In the genomic region with DNA sequence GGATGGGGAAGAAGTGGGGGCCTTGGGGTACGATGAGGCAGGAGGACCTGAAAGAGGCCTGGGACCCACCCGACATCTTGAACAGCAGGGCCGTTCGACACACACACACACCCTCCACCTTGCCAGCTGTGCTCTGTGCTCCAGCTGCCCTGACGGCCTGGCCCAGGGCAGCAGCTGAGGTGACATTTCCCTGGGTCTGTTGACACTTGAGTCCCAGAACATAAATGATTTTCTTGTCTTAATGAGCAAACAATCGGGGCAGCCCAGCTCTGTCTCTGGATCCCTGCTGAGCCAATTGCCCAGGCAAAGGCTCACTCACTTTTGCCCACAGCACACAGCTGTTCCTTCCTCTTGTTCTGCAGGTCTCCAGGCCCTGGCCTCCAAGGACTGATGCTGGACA, we compare ENCODE assay signal across 26 mouse cellular contexts. TPM values are rescaled to one million over a fixed set of nuclear protein-coding genes. Genes with fewer than 3 reads are reported as not detected.
"Had no signal": no experiment of that assay in that cellular context is flagged by ENCODE, and none has a peak within 500 bp of the region (broad histone marks: within the 10 kb centered on the region; RNA-seq: fewer than 3 reads in every experiment).

No protein-coding gene starts in this region.

- H3K36me3 ChIP-seq: lung, embryonic 15.5 days; midbrain, embryonic 10.5 days; midbrain, embryonic 13.5 days had no signal

- ATAC-seq: inflammation-experienced regulatory T-cells, adult 6 months; midbrain, embryonic 13.5 days; midbrain, embryonic 16.5 days had no signal

- H3K27ac ChIP-seq: kidney, postnatal 0 days; layer of hippocampus, adult 2 months; left cerebral cortex, adult 2 months; liver, embryonic 14.5 days; lung, embryonic 15.5 days; midbrain, embryonic 10.5 days; midbrain, embryonic 13.5 days had no signal

- H3K9me3 ChIP-seq: lung, embryonic 15.5 days; megakaryocyte, embryonic 14.5 days; midbrain, embryonic 10.5 days; midbrain, embryonic 13.5 days had no signal

- H3K9ac ChIP-seq: liver, embryonic 14.5 days; lung, embryonic 15.5 days; midbrain, embryonic 13.5 days had no signal

- H3K4me3 ChIP-seq: layer of hippocampus, adult 2 months; left cerebral cortex, adult 2 months; lung, embryonic 15.5 days; megakaryocyte, embryonic 14.5 days; midbrain, embryonic 10.5 days; midbrain, embryonic 13.5 days; myocyte had no signal

- H3K4me2 ChIP-seq: lung, embryonic 15.5 days; midbrain, embryonic 13.5 days had no signal

- DNase-seq: kidney, adult 18-20 months; kidney, adult 9 months; kidney, postnatal 25 days; layer of hippocampus, adult 9-11 months; lung, adult 18-20 months; lung, postnatal 10 days; lung, postnatal 36 days; thymus, adult 2 months; thymus, postnatal 14 days; thymus, postnatal 4 days had no signal

RNA-seq across cellular contexts. Expression of a gene that starts 20.9 kb away (rescaled TPM):
- polyA plus RNA-seq: inflammation-experienced regulatory T-cells, adult 6 months; kidney, postnatal 0 days; large intestine, adult 2 months; limb, embryonic 11.5 days; liver, adult 2 months; liver, embryonic 14.5 days; lung, embryonic 15.5 days; midbrain, embryonic 13.5 days; midbrain, embryonic 16.5 days; neural tube, embryonic 14.5 days; stomach, embryonic 14.5 days had no signal
